Mouse (Mus musculus): Measurements from ENCODE around the gene Pigr. TPM values are rescaled to one million over a fixed set of nuclear protein-coding genes. Genes with fewer than 3 reads are reported as not detected.

Pigr gene
- polyA plus RNA-seq, 1 experiment = 3.0 TPM

- Histone ChIP-seq H3K4me1 (replicated peaks; ENCODE audit: control insufficient read depth, insufficient read depth, low read length) (peaks cover 4% of the 10 kb centered on the region; the same call in 1 of the 2 replicates), H3K36me3 (ENCODE audit: control insufficient read depth, insufficient read depth, low read length) (no peaks in the 10 kb centered on the region), H3K27ac (ENCODE audit: control insufficient read depth, insufficient read depth, low read length) (no peak overlapping the region), H3K4me3 (ENCODE audit: control insufficient read depth, insufficient read depth, low read length) (no peak overlapping the region), H3K27me3 (ENCODE audit: control insufficient read depth, insufficient read depth, low read length) (no peaks in the 10 kb centered on the region)
- TF ChIP-seq CTCF (IDR thresholded peaks at IDR 0.05; ENCODE audit: borderline replicate concordance, control insufficient read depth, extremely low read depth, insufficient read depth, low read length, poor library complexity) (no peak), POLR2A (IDR thresholded peaks at IDR 0.05; ENCODE audit: control insufficient read depth, extremely low read depth, insufficient read depth, low read length, poor library complexity) (no peak)
- DNase-seq = no peak
- WGBS = 95% methylated on average over 9 of the region's 9 CpGs
Observed at GRCm38 (mm10) chr1:130821911-130822625, 4.4 kb upstream of the Pigr start.

- no peak overlapping the region for H3K4me3 ChIP-seq (ENCODE audit: control insufficient read depth, insufficient read depth, low read length)
- TF ChIP-seq POLR2A (IDR thresholded peaks at IDR 0.05; ENCODE audit: control insufficient read depth, extremely low read depth, insufficient read depth, low read length, poor library complexity) (no peak), CTCF (IDR thresholded peaks at IDR 0.05; ENCODE audit: borderline replicate concordance, control insufficient read depth, extremely low read depth, insufficient read depth, low read length, poor library complexity) (no peak)
- DNase-seq = no peak
- H3K36me3 ChIP-seq (ENCODE audit: control insufficient read depth, insufficient read depth, low read length) = no peaks in the 10 kb centered on the region
- H3K4me1 ChIP-seq (replicated peaks; ENCODE audit: control insufficient read depth, insufficient read depth, low read length) = 0 out of 2 replicates have a peak, but pooled peaks cover 2% of the 10 kb centered on the region
- WGBS = 89% methylated on average over 4 of the region's 4 CpGs
- H3K27me3 ChIP-seq (ENCODE audit: control insufficient read depth, insufficient read depth, low read length) = no peaks in the 10 kb centered on the region
- no peak overlapping the region for H3K27ac ChIP-seq (ENCODE audit: control insufficient read depth, insufficient read depth, low read length)
Observed at GRCm38 (mm10) chr1:130828656-130829055, 2.2 kb downstream of the Pigr start.

- Histone ChIP-seq H3K27me3 (ENCODE audit: control insufficient read depth, insufficient read depth, low read length) (no peaks in the 10 kb centered on the region), H3K4me1 (replicated peaks; ENCODE audit: control insufficient read depth, insufficient read depth, low read length) (0 out of 2 replicates have a peak, but pooled peaks cover 2% of the 10 kb centered on the region), H3K36me3 (ENCODE audit: control insufficient read depth, insufficient read depth, low read length) (no peaks in the 10 kb centered on the region), H3K4me3 (ENCODE audit: control insufficient read depth, insufficient read depth, low read length) (no peak overlapping the region), H3K27ac (ENCODE audit: control insufficient read depth, insufficient read depth, low read length) (no peak overlapping the region)
- 87% methylated on average over 8 of the region's 8 CpGs for WGBS
- TF ChIP-seq POLR2A (IDR thresholded peaks at IDR 0.05; ENCODE audit: control insufficient read depth, extremely low read depth, insufficient read depth, low read length, poor library complexity) (no peak), CTCF (IDR thresholded peaks at IDR 0.05; ENCODE audit: borderline replicate concordance, control insufficient read depth, extremely low read depth, insufficient read depth, low read length, poor library complexity) (no peak)
- no peak for DNase-seq
Observed at GRCm38 (mm10) chr1:130829906-130830830, 3.7 kb downstream of the Pigr start.

- no peak overlapping the region for H3K4me3 ChIP-seq (ENCODE audit: control insufficient read depth, insufficient read depth, low read length)
- no peaks in the 10 kb centered on the region for H3K36me3 ChIP-seq (ENCODE audit: control insufficient read depth, insufficient read depth, low read length)
- H3K27ac ChIP-seq (ENCODE audit: control insufficient read depth, insufficient read depth, low read length) = no peak overlapping the region
- no peaks in the 10 kb centered on the region for H3K4me1 ChIP-seq (replicated peaks; ENCODE audit: control insufficient read depth, insufficient read depth, low read length)
- WGBS = 85% methylated on average over 5 of the region's 5 CpGs
- TF ChIP-seq POLR2A (IDR thresholded peaks at IDR 0.05; ENCODE audit: control insufficient read depth, extremely low read depth, insufficient read depth, low read length, poor library complexity) (no peak), CTCF (IDR thresholded peaks at IDR 0.05; ENCODE audit: borderline replicate concordance, control insufficient read depth, extremely low read depth, insufficient read depth, low read length, poor library complexity) (no peak)
- no peaks in the 10 kb centered on the region for H3K27me3 ChIP-seq (ENCODE audit: control insufficient read depth, insufficient read depth, low read length)
- DNase-seq = no peak
Observed at GRCm38 (mm10) chr1:130832230-130833149, 6.0 kb downstream of the Pigr start.

- H3K27me3 ChIP-seq (ENCODE audit: control insufficient read depth, insufficient read depth, low read length) = no peaks in the 10 kb centered on the region
- no peak overlapping the region for H3K4me3 ChIP-seq (ENCODE audit: control insufficient read depth, insufficient read depth, low read length)
- no peak for DNase-seq
- H3K36me3 ChIP-seq (ENCODE audit: control insufficient read depth, insufficient read depth, low read length) = no peaks in the 10 kb centered on the region
- H3K4me1 ChIP-seq (replicated peaks; ENCODE audit: control insufficient read depth, insufficient read depth, low read length) = no peaks in the 10 kb centered on the region
- TF ChIP-seq POLR2A (IDR thresholded peaks at IDR 0.05; ENCODE audit: control insufficient read depth, extremely low read depth, insufficient read depth, low read length, poor library complexity) = no peak
- no peak for TF ChIP-seq CTCF (IDR thresholded peaks at IDR 0.05; ENCODE audit: borderline replicate concordance, control insufficient read depth, extremely low read depth, insufficient read depth, low read length, poor library complexity)
- WGBS = 94% methylated on average over 6 of the region's 6 CpGs
- no peak overlapping the region for H3K27ac ChIP-seq (ENCODE audit: control insufficient read depth, insufficient read depth, low read length)
Observed at GRCm38 (mm10) chr1:130835161-130835936, 8.9 kb downstream of the Pigr start.

Measured in thymus, adult 2 months (tissue).